Mouse (Mus musculus) CH12.LX (cell line): ENCODE measurements around the gene Tmem200b. TPM values are rescaled to one million over a fixed set of nuclear protein-coding genes. Genes with fewer than 3 reads are reported as not detected.
A peak's percentile ranks its signal among the peaks of the same experiment; 100 is the strongest.

Experiments used
- DNase-seq: peaks from one replicate; pipeline ENCODE4 v3.0.0-alpha.2; 2013; ENCODE audit errors: extremely low read depth
- H3K27ac ChIP-seq: 2 replicates; pipeline ENCODE4 v1.5.1; 2012; ENCODE audit warnings: low read depth, mild to moderate bottlenecking, control low read depth, moderate library complexity; ENCODE audit not compliant: insufficient read depth
- H3K27me3 ChIP-seq: replicated peaks from 2 replicates; pipeline ENCODE3; 2012; ENCODE audit warnings: inconsistent platforms
- H3K36me3 ChIP-seq, 2 experiments: replicated peaks in 1 of 2; 2 replicates each; pipeline versions ENCODE3 to v1.6.1; 2012; ENCODE audit warnings: inconsistent platforms in 1 of 2, low read length in 1 of 2, mild to moderate bottlenecking in 1 of 2, mixed read lengths in 1 of 2, moderate library complexity in 1 of 2; ENCODE audit not compliant: control insufficient read depth in 1 of 2, insufficient read depth in 1 of 2
- H3K4me1 ChIP-seq, 2 experiments: 2 replicates each; pipeline ENCODE4 v1.6.1; 2012; ENCODE audit warnings: inconsistent platforms in 1 of 2, moderate library complexity in 1 of 2; ENCODE audit not compliant: insufficient read depth in 2 of 2, control insufficient read depth in 1 of 2
- H3K4me2 ChIP-seq: 2 replicates; pipeline ENCODE4 v1.6.1; 2012; ENCODE audit warnings: low read depth, mild to moderate bottlenecking, control low read depth; ENCODE audit not compliant: poor library complexity, insufficient read depth, severe bottlenecking
- H3K4me3 ChIP-seq, 3 experiments: fragments of 150-350 bp in 1 of 3; sonication (generic) in 1 of 3; replicated peaks in 1 of 3; 2 replicates each; pipeline versions ENCODE3 to v1.5.1; 2011 to 2012; ENCODE audit warnings: low read depth in 2 of 3, low read length in 2 of 3, mild to moderate bottlenecking in 2 of 3, moderate library complexity in 2 of 3, control low read depth in 1 of 3, improper control_type of control experiment in 1 of 3, inconsistent platforms in 1 of 3, mixed read lengths in 1 of 3; ENCODE audit not compliant: poor library complexity in 1 of 3
- H3K79me2 ChIP-seq: replicated peaks from 2 replicates; pipeline ENCODE4 v1.6.1; 2012; ENCODE audit warnings: mild to moderate bottlenecking, moderate library complexity; ENCODE audit not compliant: control insufficient read depth, poor library complexity, insufficient read depth, severe bottlenecking; ENCODE audit errors: extremely low read depth
- H3K9ac ChIP-seq: 2 replicates; pipeline ENCODE4 v1.6.1; 2012; ENCODE audit warnings: low read depth, mild to moderate bottlenecking, control low read depth, moderate library complexity; ENCODE audit not compliant: insufficient read depth
- H3K9me3 ChIP-seq: replicated peaks from 2 replicates; pipeline ENCODE3; 2012; ENCODE audit warnings: low read length, inconsistent platforms, mixed read lengths
- BHLHE40 ChIP-seq: IDR thresholded peaks from 2 replicates; pipeline ENCODE4 v1.6.1; 2011; ENCODE audit warnings: mild to moderate bottlenecking, low read depth, low read length, improper control_type of control experiment
- CHD1 ChIP-seq: IDR thresholded peaks from 2 replicates; pipeline ENCODE4 v1.6.1; 2012; ENCODE audit warnings: low read depth, low read length, improper control_type of control experiment, inconsistent platforms
- CHD2 ChIP-seq: IDR thresholded peaks from 2 replicates; pipeline ENCODE4 v1.6.1; 2011; ENCODE audit warnings: low read length, improper control_type of control experiment
- CTCF ChIP-seq, 2 experiments: IDR thresholded peaks in 1 of 2; conservative IDR thresholded peaks in 1 of 2; 2 replicates each; pipeline ENCODE4 v1.5.1; 2011 to 2012; ENCODE audit warnings: low read depth in 2 of 2, low read length in 2 of 2, improper control_type of control experiment in 1 of 2, inconsistent platforms in 1 of 2, mild to moderate bottlenecking in 1 of 2, moderate library complexity in 1 of 2
- E2F4 ChIP-seq: IDR thresholded peaks from 2 replicates; pipeline ENCODE4 v1.6.1; 2011; ENCODE audit warnings: low read depth, low read length, improper control_type of control experiment; ENCODE audit not compliant: insufficient replicate concordance
- EP300 ChIP-seq: IDR thresholded peaks from 2 replicates; pipeline ENCODE4 v1.6.1; 2011; ENCODE audit warnings: low read length, improper control_type of control experiment
- GABPA ChIP-seq: IDR thresholded peaks from 2 replicates; pipeline ENCODE4 v1.6.1; 2012; ENCODE audit warnings: low read depth, low read length, improper control_type of control experiment, inconsistent platforms; ENCODE audit not compliant: insufficient replicate concordance
- HCFC1 ChIP-seq: IDR thresholded peaks from 2 replicates; pipeline ENCODE4 v1.6.1; 2012; ENCODE audit warnings: low read depth, mild to moderate bottlenecking, inconsistent platforms, low read length, improper control_type of control experiment
- IRF4 ChIP-seq: IDR thresholded peaks from 2 replicates; pipeline ENCODE4 v1.6.1; 2014; ENCODE audit warnings: low read depth, mild to moderate bottlenecking, inconsistent platforms, low read length, improper control_type of control experiment
- JUN ChIP-seq: IDR thresholded peaks from 2 replicates; pipeline ENCODE4 v1.6.1; 2011; ENCODE audit warnings: low read depth, mild to moderate bottlenecking, low read length, improper control_type of control experiment, moderate library complexity; ENCODE audit not compliant: insufficient read depth
- JUND ChIP-seq: conservative IDR thresholded peaks from 2 replicates; pipeline ENCODE4 v1.6.1; 2011; ENCODE audit warnings: low read depth, low read length, improper control_type of control experiment
- MAX ChIP-seq: IDR thresholded peaks from 2 replicates; pipeline ENCODE4 v1.6.1; 2011; ENCODE audit warnings: low read length, improper control_type of control experiment
- MAZ ChIP-seq: IDR thresholded peaks from 2 replicates; pipeline ENCODE4 v1.6.1; 2012; ENCODE audit warnings: low read depth, mild to moderate bottlenecking, inconsistent platforms, low read length, improper control_type of control experiment, moderate library complexity
- MXI1 ChIP-seq: IDR thresholded peaks from 2 replicates; pipeline ENCODE4 v1.6.1; 2011; ENCODE audit warnings: mild to moderate bottlenecking, low read depth, low read length, improper control_type of control experiment
- NELFE ChIP-seq: IDR thresholded peaks from 2 replicates; pipeline ENCODE4 v1.6.1; 2011; ENCODE audit warnings: low read depth, low read length, improper control_type of control experiment
- NRF1 ChIP-seq: IDR thresholded peaks from 2 replicates; pipeline ENCODE4 v1.6.1; 2014; ENCODE audit warnings: low read depth, mild to moderate bottlenecking, inconsistent platforms, low read length, improper control_type of control experiment, moderate library complexity
- RAD21 ChIP-seq: IDR thresholded peaks from 2 replicates; pipeline ENCODE4 v1.6.1; 2011; ENCODE audit warnings: low read depth, mild to moderate bottlenecking, low read length, improper control_type of control experiment, moderate library complexity
- RCOR1 ChIP-seq: conservative IDR thresholded peaks from 2 replicates; pipeline ENCODE4 v1.6.1; 2012; ENCODE audit warnings: low read depth, mild to moderate bottlenecking, inconsistent platforms, low read length, improper control_type of control experiment
- SIN3A ChIP-seq: IDR thresholded peaks from 2 replicates; pipeline ENCODE4 v1.6.1; 2012; ENCODE audit warnings: low read length, improper control_type of control experiment, inconsistent platforms
- SMC3 ChIP-seq: IDR thresholded peaks from 2 replicates; pipeline ENCODE4 v1.6.1; 2011; ENCODE audit warnings: low read depth, low read length, improper control_type of control experiment
- TBP ChIP-seq: conservative IDR thresholded peaks from 2 replicates; pipeline ENCODE4 v1.6.1; 2011; ENCODE audit warnings: low read depth, low read length, improper control_type of control experiment
- TCF12 ChIP-seq: IDR thresholded peaks from 2 replicates; pipeline ENCODE4 v1.6.1; 2014; ENCODE audit warnings: low read depth, mild to moderate bottlenecking, inconsistent platforms, low read length, improper control_type of control experiment
- UBTF ChIP-seq: IDR thresholded peaks from 2 replicates; pipeline ENCODE4 v1.6.1; 2012; ENCODE audit warnings: low read depth, mild to moderate bottlenecking, inconsistent platforms, low read length, improper control_type of control experiment, moderate library complexity
- USF1 ChIP-seq: IDR thresholded peaks from 2 replicates; pipeline ENCODE4 v1.6.1; 2014; ENCODE audit warnings: low read depth, mild to moderate bottlenecking, inconsistent platforms, low read length, improper control_type of control experiment
- USF2 ChIP-seq: conservative IDR thresholded peaks from 2 replicates; pipeline ENCODE4 v1.6.1; 2011; ENCODE audit warnings: low read depth, low read length, improper control_type of control experiment
- ZC3H11A ChIP-seq: IDR thresholded peaks from 2 replicates; pipeline ENCODE4 v1.6.1; 2012; ENCODE audit warnings: low read depth, mild to moderate bottlenecking, inconsistent platforms, low read length, improper control_type of control experiment
- ZKSCAN1 ChIP-seq: IDR thresholded peaks from 2 replicates; pipeline ENCODE4 v1.6.1; 2012; ENCODE audit warnings: low read depth, inconsistent platforms, low read length, improper control_type of control experiment, borderline replicate concordance
- ZMIZ1 ChIP-seq: IDR thresholded peaks from 2 replicates; pipeline ENCODE4 v1.6.1; 2012; ENCODE audit warnings: low read depth, mild to moderate bottlenecking, inconsistent platforms, low read length, improper control_type of control experiment
- dilution Hi-C: fragments of 300-500 bp; cut with MboI; formaldehyde crosslinking; loops from 2 replicates; pipeline ENCODE4 v1.14.3; 2020; ENCODE audit warnings: low sequenced_read_pairs; ENCODE audit not compliant: extremely low pct_unique_long_range_greater_than_20kb, extremely low pct_ligation_motif_present
- in situ Hi-C: fragments of 300-500 bp; cut with MboI; formaldehyde crosslinking; loops from 3 replicates; pipeline ENCODE4 v1.14.3; 2019; ENCODE audit warnings: low sequenced_read_pairs, low pct_ligation_motif_present, low pct_unique_long_range_greater_than_20kb, mixed read lengths
- polyA plus RNA-seq: library from polyadenylated mRNA; unstranded; fragments of >175 nt; gene quantifications from 2 replicates; pipeline ENCODE4 v1.2.1, GENCODE M21; 2012; ENCODE audit warnings: low read depth; ENCODE audit not compliant: insufficient read length
- total RNA-seq, 2 experiments: library from RNA; depleted of rRNA; stranded (reverse); fragments of 300-350 nt in 1 of 2; fragments of >200 nt in 1 of 2; gene quantifications; 2 replicates each; pipeline ENCODE4 v1.2.3; 2012 to 2014

The Tmem200b gene
- total and polyA plus RNA-seq, 3 experiments: not detected

DNA sequence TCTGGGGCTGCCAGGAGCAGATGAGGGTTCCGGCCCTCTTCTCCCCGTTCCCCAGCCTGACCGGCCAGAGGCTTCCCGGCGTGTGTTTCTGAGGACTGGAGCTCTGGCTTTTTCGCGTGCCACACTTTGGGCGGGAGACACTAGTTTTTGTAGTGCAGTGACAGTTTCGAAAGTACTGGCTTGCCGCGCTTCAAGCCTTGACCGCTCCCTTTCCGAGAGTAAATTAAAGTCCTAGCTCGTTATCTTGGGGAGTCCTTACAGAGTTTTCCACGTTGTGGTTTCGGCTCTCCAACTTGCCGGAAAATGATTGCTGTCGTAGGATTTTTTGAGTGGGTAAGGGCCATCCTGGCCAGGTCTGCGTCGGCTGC, 47.4 kb upstream of the Tmem200b start:
- Histone ChIP-seq H3K27me3 (no peaks in the 10 kb centered on the region), H3K36me3 (peaks cover 2 to 35% of the 10 kb centered on the region in 2 experiments), H3K9ac (peak overlapping the region; percentile 99), H3K27ac (peak overlapping the region; percentile 86), H3K9me3 (no peaks in the 10 kb centered on the region), H3K4me2 (peak overlapping the region; percentile 93), H3K4me1 (peaks cover 6 to 39% of the 10 kb centered on the region in 2 experiments), H3K4me3 (peak overlapping the region; percentile 78 to 89 (median 84)), H3K79me2 (peaks cover 48% of the 10 kb centered on the region)
- DNase-seq: no peak
- in situ Hi-C loops: no loop called here
- dilution Hi-C loops: no loop called here
- TF ChIP-seq BHLHE40 (no peak), NRF1 (no peak), TBP (0 out of 2 replicates have a peak, but pooled peaks have one; percentile 10), TCF12 (no peak), NELFE (no peak), JUN (no peak), MAX (no peak), USF1 (no peak), SIN3A (peak; percentile 48; the same call in 1 of the 2 replicates), USF2 (no peak), MXI1 (no peak), E2F4 (0 out of 2 replicates have a peak, but pooled peaks have one; percentile 69), HCFC1 (no peak), ZC3H11A (no peak), RAD21 (no peak), IRF4 (peak; percentile 40), CHD2 (no peak), SMC3 (no peak), EP300 (no peak), ZKSCAN1 (no peak), GABPA (no peak), JUND (no peak), MAZ (no peak), ZMIZ1 (no peak), RCOR1 (no peak), CTCF (conservative IDR thresholded peaks at IDR 0.05 in 1 of 2, IDR thresholded peaks at IDR 0.05 in 1 of 2; ENCODE audit: low read depth in 2 of 2, low read length in 2 of 2) (no peak), CHD1 (no peak), UBTF (peak; percentile 6; the same call in 1 of the 2 replicates)
